Comparison of ENCODE assay signal across 14 mouse cellular contexts in the genomic region with DNA sequence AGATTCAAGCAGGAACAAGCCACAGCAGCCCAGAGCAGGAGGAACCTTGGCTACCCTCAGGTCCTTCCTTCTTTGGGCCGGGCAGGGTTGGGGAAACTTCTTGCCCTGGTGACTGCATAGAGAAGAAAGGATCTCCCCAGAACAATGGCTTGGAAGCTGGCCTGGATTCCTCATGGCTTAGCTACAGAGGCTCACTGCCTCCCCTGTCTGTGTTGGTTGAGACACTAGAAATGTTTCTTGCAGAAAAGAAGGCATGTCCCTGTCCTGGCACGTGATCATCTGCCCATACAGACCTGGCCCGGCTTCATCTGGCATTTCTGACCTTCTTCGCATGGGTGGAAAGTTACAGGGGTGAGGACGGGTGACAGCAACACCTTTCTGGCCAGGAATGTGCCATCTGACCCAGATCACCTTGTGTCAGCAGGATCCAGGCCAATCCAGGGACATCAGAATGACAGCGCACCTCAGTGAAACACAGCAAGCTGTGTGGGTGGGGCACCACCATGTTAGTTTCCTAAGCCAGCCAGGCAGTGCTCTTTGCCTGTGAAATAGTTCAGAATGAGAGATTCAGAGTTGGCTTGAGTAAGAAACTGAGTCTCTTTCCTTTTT.
DNase-seq lines count a peak whose midpoint lies in the region; ATAC-seq and TF ChIP-seq lines count a peak whose summit lies in the region.
"Had no signal": no experiment of that assay in that cellular context is flagged by ENCODE, and none has a peak within 500 bp of the region (broad histone marks: within the 10 kb centered on the region; RNA-seq: fewer than 3 reads in every experiment).

No protein-coding gene starts in this region.

- peak; percentile 33 for DNase-seq in kidney, adult 11 months
- DNase-seq in CH12.LX (ENCODE audit: extremely low read depth) = no peak
- DNase-seq in fat pad, adult 2 months (ENCODE audit: extremely low read depth, low read depth, low spot score) = peak; percentile 99
- peak; percentile 34 to 56 for DNase-seq in kidney, postnatal 25 days
- no peak for DNase-seq in spleen, postnatal 4 days (ENCODE audit: low spot score in 2 of 2)
- DNase-seq: adrenal gland, postnatal 36 days; cerebellum, postnatal 36 days; gastrocnemius, postnatal 25 days; layer of hippocampus, postnatal 36 days; midbrain, embryonic 14.5 days had no signal

- 84% methylated on average over 6 of the region's 6 CpGs for WGBS in kidney, embryonic 14.5 days

- TF ChIP-seq RAD21 in CH12.LX (IDR thresholded peaks at IDR 0.05; ENCODE audit: low read depth, low read length) = no peak

- no peaks in the 10 kb centered on the region for H3K79me2 ChIP-seq in CH12.LX (replicated peaks; ENCODE audit: control insufficient read depth, extremely low read depth, insufficient read depth, poor library complexity, severe bottlenecking)

- no peak for ATAC-seq in kidney, embryonic 14.5 days (ENCODE audit: low FRiP score, low TSS enrichment)
- ATAC-seq in monocyte, adult 5-6 weeks (replicated peaks; ENCODE audit: insufficient number of reproducible peaks, low FRiP score, low TSS enrichment, poor library complexity, severe bottlenecking) = no peak

- no peak for TF ChIP-seq EP300 in CH12.LX (IDR thresholded peaks at IDR 0.05; ENCODE audit: low read length)

- H3K36me3 ChIP-seq in kidney, embryonic 14.5 days (ENCODE audit: control insufficient read depth, insufficient read depth, low read length) = no peaks in the 10 kb centered on the region
- no peaks in the 10 kb centered on the region for H3K36me3 ChIP-seq in CH12.LX (replicated peaks in 1 of 2; ENCODE audit: control insufficient read depth in 1 of 2, insufficient read depth in 1 of 2, low read length in 1 of 2)
- H3K36me3 ChIP-seq: limb, embryonic 10.5 days had no signal

- in situ Hi-C loops in CH12.LX (cut with MboI; ENCODE audit: low pct_ligation_motif_present, low pct_unique_long_range_greater_than_20kb, low sequenced_read_pairs) = no loop called here

- TF ChIP-seq CTCF in CH12.LX (conservative IDR thresholded peaks at IDR 0.05 in 1 of 2, IDR thresholded peaks at IDR 0.05 in 1 of 2; ENCODE audit: low read depth in 2 of 2, low read length in 2 of 2) = no peak

- no peak overlapping the region for H3K27ac ChIP-seq in kidney, embryonic 14.5 days (ENCODE audit: low read depth, low read length)
- no peak overlapping the region for H3K27ac ChIP-seq in CH12.LX (ENCODE audit: insufficient read depth, low read depth)
- H3K27ac ChIP-seq: limb, embryonic 10.5 days; liver, embryonic 14.5 days had no signal

- no peaks in the 10 kb centered on the region for H3K27me3 ChIP-seq in kidney, embryonic 14.5 days (ENCODE audit: control insufficient read depth, insufficient read depth, low read length)
- no peaks in the 10 kb centered on the region for H3K27me3 ChIP-seq in CH12.LX (replicated peaks)

- no peak for TF ChIP-seq POLR2A in CH12.LX (IDR thresholded peaks at IDR 0.05; ENCODE audit: low read depth, low read length)

- H3K4me3 ChIP-seq in kidney, embryonic 14.5 days (ENCODE audit: low read length) = no peak overlapping the region
- H3K4me3 ChIP-seq in CH12.LX (replicated peaks in 1 of 3; ENCODE audit: low read depth in 2 of 3, low read length in 2 of 3, poor library complexity in 1 of 3) = no peak overlapping the region
- H3K4me3 ChIP-seq: limb, embryonic 10.5 days had no signal

- H3K4me2 ChIP-seq in kidney, embryonic 14.5 days (replicated peaks; ENCODE audit: low read depth, low read length) = no peak overlapping the region
- H3K4me2 ChIP-seq in CH12.LX (ENCODE audit: insufficient read depth, low read depth, poor library complexity, severe bottlenecking) = no peak overlapping the region

- dilution Hi-C loops in CH12.LX (cut with MboI; ENCODE audit: extremely low pct_ligation_motif_present, extremely low pct_unique_long_range_greater_than_20kb, low sequenced_read_pairs) = no loop called here

- H3K4me1 ChIP-seq in kidney, embryonic 14.5 days (ENCODE audit: control insufficient read depth, insufficient read depth, low read length) = 0 out of 2 replicates have a peak, but pooled peaks cover 6% of the 10 kb centered on the region
- peaks cover 0 to 9% of the 10 kb centered on the region in 2 experiments; a peak in 2 of 4 replicates for H3K4me1 ChIP-seq in CH12.LX (ENCODE audit: control insufficient read depth in 1 of 2, insufficient read depth in 2 of 2)

- H3K9ac ChIP-seq in kidney, embryonic 14.5 days (ENCODE audit: low read depth, low read length) = no peak overlapping the region
- H3K9ac ChIP-seq in CH12.LX (ENCODE audit: insufficient read depth, low read depth) = no peak overlapping the region
- H3K9ac ChIP-seq: liver, embryonic 14.5 days had no signal

- H3K9me3 ChIP-seq in kidney, embryonic 14.5 days (ENCODE audit: control insufficient read depth, low read length) = no peaks in the 10 kb centered on the region
- H3K9me3 ChIP-seq in CH12.LX (replicated peaks; ENCODE audit: low read length) = no peaks in the 10 kb centered on the region
- H3K9me3 ChIP-seq: limb, embryonic 10.5 days had no signal

TF ChIP-seq in CH12.LX, 34 proteins besides CTCF, POLR2A, EP300 and RAD21:
- 0 out of 2 replicates have a peak, but pooled peaks have one; percentile 15 for TF ChIP-seq BHLHE40 (IDR thresholded peaks at IDR 0.05; ENCODE audit: low read depth, low read length)
- TF ChIP-seq PAX5 (IDR thresholded peaks at IDR 0.05; ENCODE audit: low read length) = no peak

Comparison
In these comparisons a context has a peak if more than half of its experiments do, and no peak if none do; other contexts are left out.
1. DNase-seq: peak in kidney, adult 11 months (single experiment), fat pad, adult 2 months (single experiment) and kidney, postnatal 25 days (2 of 2); none in CH12.LX (single experiment) and spleen, postnatal 4 days (0 of 2).